Mouse (Mus musculus) MEL (cell line): ENCODE data around the gene Nrl. TPM values are rescaled to one million over a fixed set of nuclear protein-coding genes. Genes with fewer than 3 reads are reported as not detected.
A peak's percentile ranks its signal among the peaks of the same experiment; 100 is the strongest.

Source experiments
- DNase-seq: peaks from one replicate; pipeline ENCODE4 v3.0.0; 2011; ENCODE audit warnings: low read depth, low spot score
- H3K27ac ChIP-seq: 2 replicates; pipeline ENCODE4 v1.5.1; 2012; ENCODE audit warnings: low read depth, mild to moderate bottlenecking, control low read depth, low read length, moderate library complexity; ENCODE audit not compliant: control insufficient read depth
- H3K27me3 ChIP-seq, 2 experiments: fragments of 150-350 bp in 1 of 2; sonication (generic) in 1 of 2; 2 replicates each; pipeline ENCODE4 v1.6.1; 2012; ENCODE audit warnings: low read length in 2 of 2, mild to moderate bottlenecking in 2 of 2, improper control_type of control experiment in 1 of 2, moderate library complexity in 1 of 2; ENCODE audit not compliant: insufficient read depth in 2 of 2, control insufficient read depth in 1 of 2
- H3K36me3 ChIP-seq, 2 experiments: 2 replicates each; pipeline ENCODE4 v1.6.1; 2012 to 2014; ENCODE audit warnings: low read length in 2 of 2, improper control_type of control experiment in 1 of 2, inconsistent platforms in 1 of 2, mild to moderate bottlenecking in 1 of 2; ENCODE audit not compliant: insufficient read depth in 2 of 2, control insufficient read depth in 1 of 2
- H3K4me1 ChIP-seq, 2 experiments: fragments of 150-350 bp in 1 of 2; sonication (generic) in 1 of 2; 2 replicates each; pipeline ENCODE4 v1.6.1; 2012; ENCODE audit warnings: low read length in 2 of 2, improper control_type of control experiment in 1 of 2, mild to moderate bottlenecking in 1 of 2; ENCODE audit not compliant: insufficient read depth in 2 of 2, control insufficient read depth in 1 of 2
- H3K4me3 ChIP-seq, 2 experiments: fragments of 150-350 bp in 1 of 2; sonication (generic) in 1 of 2; 2 replicates each; pipeline ENCODE4 v1.5.1; 2012; ENCODE audit warnings: low read depth in 2 of 2, low read length in 2 of 2, mild to moderate bottlenecking in 2 of 2, moderate library complexity in 2 of 2, control low read depth in 1 of 2, improper control_type of control experiment in 1 of 2; ENCODE audit not compliant: control insufficient read depth in 1 of 2, insufficient read depth in 1 of 2
- H3K79me2 ChIP-seq: 2 replicates; pipeline ENCODE4 v1.6.1; 2012; ENCODE audit warnings: mild to moderate bottlenecking, low read length, moderate library complexity; ENCODE audit not compliant: control insufficient read depth, poor library complexity, insufficient read depth
- H3K9ac ChIP-seq: 2 replicates; pipeline ENCODE4 v1.6.1; 2012; ENCODE audit warnings: low read depth, mild to moderate bottlenecking, control low read depth, low read length, moderate library complexity; ENCODE audit not compliant: control insufficient read depth, poor library complexity, severe bottlenecking
- H3K9me3 ChIP-seq: fragments of 150-350 bp; sonication (generic); replicated peaks from 2 replicates; pipeline ENCODE4 v1.6.1; 2012; ENCODE audit warnings: mild to moderate bottlenecking, low read length, improper control_type of control experiment, moderate library complexity; ENCODE audit not compliant: insufficient read depth
- CHD1 ChIP-seq: IDR thresholded peaks from 2 replicates; pipeline ENCODE4 v1.6.1; 2012; ENCODE audit warnings: low read depth, mild to moderate bottlenecking, inconsistent platforms, low read length, improper control_type of control experiment
- CHD2 ChIP-seq: IDR thresholded peaks from 2 replicates; pipeline ENCODE4 v1.6.1; 2011; ENCODE audit warnings: low read length, improper control_type of control experiment
- ETS1 ChIP-seq: IDR thresholded peaks from 2 replicates; pipeline ENCODE4 v1.6.1; 2012; ENCODE audit warnings: low read depth, mild to moderate bottlenecking, inconsistent platforms, low read length, improper control_type of control experiment, moderate library complexity
- GABPA ChIP-seq: IDR thresholded peaks from 2 replicates; pipeline ENCODE4 v1.6.1; 2012; ENCODE audit warnings: low read depth, mild to moderate bottlenecking, inconsistent platforms, low read length, improper control_type of control experiment, moderate library complexity
- GATA1 ChIP-seq: IDR thresholded peaks from 2 replicates; pipeline ENCODE4 v1.6.1; 2011; ENCODE audit warnings: low read depth, low read length, improper control_type of control experiment
- MAX ChIP-seq: IDR thresholded peaks from 2 replicates; pipeline ENCODE4 v1.6.1; 2011; ENCODE audit warnings: low read length, improper control_type of control experiment
- MAZ ChIP-seq: IDR thresholded peaks from 2 replicates; pipeline ENCODE4 v1.6.1; 2012; ENCODE audit warnings: low read depth, mild to moderate bottlenecking, inconsistent platforms, low read length, improper control_type of control experiment
- MXI1 ChIP-seq: IDR thresholded peaks from 2 replicates; pipeline ENCODE4 v1.6.1; 2011; ENCODE audit warnings: mild to moderate bottlenecking, low read depth, low read length, improper control_type of control experiment
- SIN3A ChIP-seq: IDR thresholded peaks from 2 replicates; pipeline ENCODE4 v1.6.1; 2012; ENCODE audit warnings: low read length, improper control_type of control experiment, inconsistent platforms
- TAL1 ChIP-seq: IDR thresholded peaks from 2 replicates; pipeline ENCODE4 v1.6.1; 2012; ENCODE audit warnings: mild to moderate bottlenecking, inconsistent platforms, low read length, moderate library complexity, mixed read lengths
- TBP ChIP-seq: IDR thresholded peaks from 2 replicates; pipeline ENCODE4 v1.8.0; 2011; ENCODE audit warnings: low read depth, low read length, improper control_type of control experiment
- TCF12 ChIP-seq: IDR thresholded peaks from 2 replicates; pipeline ENCODE4 v1.6.1; 2014; ENCODE audit warnings: low read depth, mild to moderate bottlenecking, inconsistent platforms, low read length, improper control_type of control experiment, moderate library complexity
- USF1 ChIP-seq: IDR thresholded peaks from 2 replicates; pipeline ENCODE4 v1.6.1; 2014; ENCODE audit warnings: low read depth, mild to moderate bottlenecking, inconsistent platforms, low read length, improper control_type of control experiment, moderate library complexity
- USF2 ChIP-seq, 2 experiments: IDR thresholded peaks; 2 replicates each; pipeline ENCODE4 v1.6.1; 2011 to 2012; ENCODE audit warnings: improper control_type of control experiment in 2 of 2, low read length in 2 of 2, borderline replicate concordance in 1 of 2, inconsistent platforms in 1 of 2, low read depth in 1 of 2, mild to moderate bottlenecking in 1 of 2; ENCODE audit not compliant: insufficient read depth in 1 of 2
- ZKSCAN1 ChIP-seq: IDR thresholded peaks from 2 replicates; pipeline ENCODE4 v1.6.1; 2012; ENCODE audit warnings: low read depth, mild to moderate bottlenecking, inconsistent platforms, low read length, improper control_type of control experiment, moderate library complexity
- polyA plus RNA-seq, 2 experiments: library from polyadenylated mRNA; stranded (reverse) in 1 of 2; unstranded in 1 of 2; fragments of >175 nt in 1 of 2; fragments of >200 nt in 1 of 2; gene quantifications; 2 replicates each; pipeline versions ENCODE4 v1.2.1 to v1.2.4; 2012; ENCODE audit warnings: low replicate concordance in 2 of 2, low read depth in 1 of 2; ENCODE audit not compliant: insufficient read length in 2 of 2, insufficient read depth in 1 of 2, missing spikeins in 1 of 2
- total RNA-seq: library from RNA; depleted of rRNA; stranded (reverse); fragments of 300-350 nt; gene quantifications from 2 replicates; pipeline ENCODE4 v1.2.3, GENCODE M21; 2012

Nrl gene
- total and polyA plus RNA-seq, 3 experiments, result not detected

- no peak overlapping the region for H3K27ac ChIP-seq
- no peak overlapping the region for H3K4me3 ChIP-seq
- no peak overlapping the region for H3K9ac ChIP-seq
- peaks cover 15% of the 10 kb centered on the region for H3K79me2 ChIP-seq
- H3K9me3 ChIP-seq, result no peaks in the 10 kb centered on the region
- no peaks in the 10 kb centered on the region for H3K27me3 ChIP-seq
- no peak for DNase-seq
- H3K4me1 ChIP-seq, result peaks cover 8 to 17% of the 10 kb centered on the region in 2 experiments
- peaks cover 17 to 20% of the 10 kb centered on the region in 2 experiments for H3K36me3 ChIP-seq
- TF ChIP-seq USF2 (IDR thresholded peaks at IDR 0.05; ENCODE audit: borderline replicate concordance in 1 of 2, insufficient read depth in 1 of 2, low read depth in 1 of 2, low read length in 2 of 2), result no peak
These were observed 17.5 kb upstream of the Nrl start for GRCm38 (mm10) chr14:55542268-55542667.

- H3K9me3 ChIP-seq, result no peaks in the 10 kb centered on the region
- peak overlapping the region; percentile 93 for H3K9ac ChIP-seq
- peaks cover 8 to 17% of the 10 kb centered on the region in 2 experiments for H3K4me1 ChIP-seq
- no peaks in the 10 kb centered on the region for H3K27me3 ChIP-seq
- peaks cover 12 to 17% of the 10 kb centered on the region in 2 experiments for H3K36me3 ChIP-seq
- TF ChIP-seq MAZ (peak; percentile 84), TCF12 (no peak; the same call in 1 of the 2 replicates), USF1 (no peak), MAX (peak; percentile 54; the same call in 1 of the 2 replicates), MXI1 (peak; percentile 46), CHD2 (no peak; the same call in 1 of the 2 replicates), TAL1 (peak; percentile 66), TBP (no peak), GATA1 (peak; percentile 57), ZKSCAN1 (no peak), GABPA (no peak), CHD1 (peak; percentile 50; the same call in 1 of the 2 replicates), USF2 (IDR thresholded peaks at IDR 0.05; ENCODE audit: borderline replicate concordance in 1 of 2, insufficient read depth in 1 of 2, low read depth in 1 of 2, low read length in 2 of 2) (no peak), SIN3A (peak; percentile 77), ETS1 (peak; percentile 48)
- TF ChIP-seq, all 39 proteins: peak for 8
- peak; percentile 93 for DNase-seq
- Histone ChIP-seq H3K4me3 (peak overlapping the region; percentile 88 to 94), H3K79me2 (peaks cover 15% of the 10 kb centered on the region), H3K27ac (peak overlapping the region; percentile 87)
These were observed 16.1 kb upstream of the Nrl start for GRCm38 (mm10) chr14:55540787-55541321.
